Mouse (Mus musculus) layer of hippocampus, adult 6 months (tissue): ENCODE measurements around the gene Kcnc3. TPM values are rescaled to one million over a fixed set of nuclear protein-coding genes. Genes with fewer than 3 reads are reported as not detected.

Experiments
- long read RNA-seq, 2 experiments: library from polyadenylated mRNA; unstranded; transcript quantifications; one replicate each; pipeline ENCODE4 v2.0.0; 2019 to 2020
- polyA plus RNA-seq: library from polyadenylated mRNA; unstranded; fragments of <200 nt; fragmentation: Nextera tagmentation; gene quantifications from 2 replicates; pipeline ENCODE4 v1.2.3, GENCODE M21; 2021

Kcnc3 gene
- polyA plus RNA-seq: 3.3 and 4.2 TPM in 2 replicates
- long read RNA-seq, experiment 1, partial matches to known transcripts: 1 of 1 reads
- long read RNA-seq, experiment 1, other reads (novel, unspliced or antisense): 0 of 1 reads
- long read RNA-seq, experiment 2, full-length matches to known transcripts: 1 of 2 reads
- long read RNA-seq, experiment 2, partial matches to known transcripts: 1 of 2 reads
- long read RNA-seq, experiment 2, other reads (novel, unspliced or antisense): 0 of 2 reads

DNA sequence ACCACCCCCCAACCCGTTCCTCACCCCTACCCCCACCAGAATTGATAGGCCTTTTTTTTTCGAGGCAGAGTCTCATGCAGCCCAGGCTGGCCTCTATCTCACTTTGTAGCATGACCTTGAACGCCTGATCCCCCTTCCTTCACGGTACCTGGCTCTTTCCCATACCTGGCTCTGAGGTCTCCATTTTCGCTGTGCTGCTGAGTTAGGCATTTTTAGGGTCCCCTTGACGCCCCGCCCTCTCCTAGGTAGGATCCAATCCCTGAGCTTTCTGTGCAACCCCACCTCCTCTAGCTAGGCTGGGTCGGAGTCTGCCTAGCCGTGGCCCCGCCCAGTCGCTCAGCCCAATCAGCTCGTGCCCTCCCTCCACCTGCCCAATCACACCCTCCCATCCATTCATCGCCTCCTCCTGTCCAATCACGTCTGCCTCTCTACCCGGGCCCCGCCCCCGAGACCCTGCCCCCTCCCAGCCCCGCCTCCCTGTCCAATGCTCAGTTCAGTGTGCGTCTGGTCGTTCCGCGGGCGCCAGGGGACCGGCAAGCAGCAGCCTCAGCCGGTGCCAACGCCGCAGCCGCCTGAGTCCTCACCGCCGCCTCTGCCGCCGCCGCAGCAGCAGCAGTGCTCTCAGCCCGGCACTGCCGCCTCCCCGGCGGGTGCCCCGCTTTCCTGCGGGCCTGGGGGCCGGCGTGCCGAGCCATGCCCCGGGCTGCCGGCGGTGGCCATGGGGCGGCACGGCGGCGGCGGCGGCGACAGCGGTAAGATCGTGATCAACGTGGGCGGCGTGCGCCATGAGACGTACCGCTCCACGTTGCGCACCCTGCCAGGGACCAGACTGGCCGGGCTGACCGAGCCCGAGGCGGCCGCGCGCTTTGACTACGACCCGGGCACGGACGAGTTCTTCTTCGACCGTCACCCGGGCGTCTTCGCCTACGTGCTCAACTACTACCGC lies at the start of gene Kcnc3:
Gene Kcnc3 (plus strand): TSS at position 263 of the 946 bp plus-strand sequence.

DNA sequence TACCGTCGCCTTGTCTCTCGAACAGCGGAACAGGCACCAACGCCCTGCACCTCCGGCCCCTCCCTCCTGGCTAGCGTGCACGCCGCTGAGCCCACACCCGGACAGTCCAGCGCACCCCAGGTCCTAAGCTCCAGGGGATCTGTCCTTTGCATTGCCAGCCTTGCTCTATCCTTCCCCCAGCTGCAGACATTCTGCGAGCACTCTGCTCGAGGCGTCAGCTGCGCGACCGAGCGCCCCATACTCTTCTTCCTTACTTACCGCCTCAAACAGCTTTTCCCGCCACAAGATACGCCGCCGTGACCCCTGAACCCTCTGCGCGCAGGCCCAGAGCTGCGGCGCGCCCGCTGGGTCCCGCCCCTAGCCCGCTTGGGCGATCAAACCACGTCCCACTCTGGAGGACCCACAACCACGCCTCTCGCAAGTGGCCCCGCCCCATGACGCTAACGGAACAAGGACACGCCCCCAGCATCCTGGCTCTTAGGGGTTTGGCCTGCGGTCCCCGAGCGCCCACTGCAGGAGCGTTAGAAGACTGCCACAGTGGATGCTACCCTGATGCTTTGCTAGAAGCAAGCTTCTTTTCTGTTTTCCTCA lies 41.9 kb upstream of the Kcnc3 start, which contains the start of gene Pold1:
Gene Pold1 (minus strand): TSS at position 353 of the 591 bp plus-strand sequence.

DNA sequence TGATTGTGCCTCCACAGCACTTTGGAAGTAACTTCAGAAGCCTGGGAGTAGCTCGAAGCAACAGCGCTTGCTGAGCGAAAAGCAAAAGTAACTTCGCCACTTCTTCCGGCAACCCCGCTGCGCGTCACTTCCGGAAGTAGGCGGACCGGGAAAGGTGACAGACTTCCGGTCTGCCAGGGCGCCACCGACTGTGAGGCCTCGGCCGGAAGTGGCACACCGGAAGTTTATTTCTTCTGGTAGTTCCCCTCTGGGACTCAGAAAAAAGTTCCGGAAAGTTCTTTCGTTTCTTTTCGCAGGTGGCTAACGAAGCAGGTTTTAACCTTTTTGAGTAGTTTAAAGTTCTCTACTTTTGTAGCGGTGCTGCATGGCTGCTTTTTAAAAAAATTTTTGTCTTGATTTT lies 36.6 kb upstream of the Kcnc3 start, which contains the start of gene Nr1h2:
Gene Nr1h2 (minus strand): TSS at position 126 of the 400 bp plus-strand sequence.

DNA sequence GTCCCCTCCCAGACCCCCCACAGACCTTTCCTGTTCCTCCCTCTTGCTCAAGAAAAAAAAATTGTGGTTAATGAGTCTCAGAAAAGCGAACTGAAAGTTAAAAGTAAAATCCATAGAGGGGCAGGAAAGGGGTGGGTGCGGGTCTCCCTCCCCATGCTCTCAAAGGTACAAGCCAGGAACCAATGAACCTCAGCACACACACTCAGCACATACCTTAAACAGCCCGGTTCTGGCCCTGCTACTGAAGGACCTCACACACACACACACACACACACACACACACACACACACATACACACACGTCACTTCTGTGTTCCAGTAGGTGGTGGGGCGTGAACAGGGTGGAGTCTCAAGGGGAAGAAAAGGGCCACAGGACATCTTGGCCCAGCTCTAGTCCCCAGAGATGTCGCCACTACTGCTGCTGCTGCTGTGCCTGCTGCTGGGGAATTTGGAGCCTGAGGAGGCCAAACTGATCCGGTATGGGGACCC lies 18.2 kb upstream of the Kcnc3 start, which contains the start of gene Napsa:
Gene Napsa (plus strand): TSS at position 168 of the 489 bp plus-strand sequence.

Other genes starting within 250 kb of the Kcnc3 start
- gene Syt3, start 206.6 kb upstream of the Kcnc3 start, polyA plus RNA-seq: 46.6 and 59.0 TPM in 2 replicates
- 1.5 and 2.1 TPM in 2 replicates for gene 1700008O03Rik, start 204.8 kb upstream of the Kcnc3 start, polyA plus RNA-seq
- 8.4 and 10.6 TPM in 2 replicates for gene Lrrc4b, start 161.6 kb upstream of the Kcnc3 start, polyA plus RNA-seq
- 0.99 and 1.0 TPM in 2 replicates for gene Aspdh, start 125.3 kb upstream of the Kcnc3 start, polyA plus RNA-seq
- 88.4 and 99.9 TPM in 2 replicates for gene Josd2, start 122.7 kb upstream of the Kcnc3 start, polyA plus RNA-seq
- 272 and 282 TPM in 2 replicates for gene Emc10, start 94.1 kb upstream of the Kcnc3 start, polyA plus RNA-seq
- 7.0 and 9.4 TPM in 2 replicates for gene Fam71e1, start 94.1 kb upstream of the Kcnc3 start, polyA plus RNA-seq
- gene Mybpc2, start 66.0 kb upstream of the Kcnc3 start, polyA plus RNA-seq: 0.04 TPM in 1 of 2 replicates, not detected in the other
- gene Spib, start 58.6 kb upstream of the Kcnc3 start, polyA plus RNA-seq: not detected in 2 replicates
- gene Pold1, start 41.8 kb upstream of the Kcnc3 start, polyA plus RNA-seq: 5.1 and 6.8 TPM in 2 replicates
- gene Nr1h2, start 36.7 kb upstream of the Kcnc3 start, polyA plus RNA-seq: 35.5 and 38.6 TPM in 2 replicates
- gene Napsa, start 18.3 kb upstream of the Kcnc3 start, polyA plus RNA-seq: 0.09 and 0.10 TPM in 2 replicates
- 29.7 and 33.9 TPM in 2 replicates for gene Myh14, start 80.2 kb downstream of the Kcnc3 start, polyA plus RNA-seq
- gene Izumo2, start 118.1 kb downstream of the Kcnc3 start, polyA plus RNA-seq: not detected in 2 replicates
- 35.9 and 36.4 TPM in 2 replicates for gene Vrk3, start 157.7 kb downstream of the Kcnc3 start, polyA plus RNA-seq
- 0.11 and 0.16 TPM in 2 replicates for gene Zfp473, start 160.4 kb downstream of the Kcnc3 start, polyA plus RNA-seq
- 10.2 and 10.5 TPM in 2 replicates for gene Nup62, start 225.4 kb downstream of the Kcnc3 start, polyA plus RNA-seq
- gene Il4i1, start 225.7 kb downstream of the Kcnc3 start, polyA plus RNA-seq: 0.57 and 0.79 TPM in 2 replicates
- gene Atf5, start 226.0 kb downstream of the Kcnc3 start, polyA plus RNA-seq: 0.68 and 0.74 TPM in 2 replicates